Mouse (Mus musculus) heart, embryonic 11.5 days (tissue): ENCODE results near the gene Prss40. TPM values are rescaled to one million over a fixed set of nuclear protein-coding genes. Genes with fewer than 3 reads are reported as not detected.
A peak's percentile ranks its signal among the peaks of the same experiment; 100 is the strongest.
"Not testable (repeated sequence)": the region's sequence is repeated elsewhere in the genome, so short reads cannot be mapped to it uniquely, and the experiment has no call there.

Experiments used
- ATAC-seq: fragments of 200-750 bp; cut with Nextera tagmentation; replicated peaks from 2 replicates; pipeline ENCODE4 v1.8.0; 2017; ENCODE audit warnings: moderate library complexity; ENCODE audit not compliant: insufficient number of reproducible peaks, low FRiP score, low TSS enrichment
- H3K27ac ChIP-seq: fragments of 300-500 bp; sonication (generic); 2 replicates; pipeline ENCODE4 v1.5.1; 2014; ENCODE audit warnings: mild to moderate bottlenecking, low read depth, low read length
- H3K27me3 ChIP-seq: fragments of 300-500 bp; sonication (generic); 2 replicates; pipeline ENCODE4 v1.6.1; 2014; ENCODE audit warnings: mild to moderate bottlenecking, low read length, mixed read lengths; ENCODE audit not compliant: control insufficient read depth, insufficient read depth
- H3K36me3 ChIP-seq: fragments of 300-500 bp; sonication (generic); 2 replicates; pipeline ENCODE4 v1.6.1; 2014; ENCODE audit warnings: mild to moderate bottlenecking, low read length, moderate library complexity, mixed read lengths; ENCODE audit not compliant: control insufficient read depth, insufficient read depth
- H3K4me1 ChIP-seq: fragments of 300-500 bp; sonication (generic); 2 replicates; pipeline ENCODE4 v1.6.1; 2014; ENCODE audit warnings: low read length; ENCODE audit not compliant: control insufficient read depth, insufficient read depth
- H3K4me2 ChIP-seq: fragments of 300-500 bp; sonication (generic); 2 replicates; pipeline ENCODE4 v1.6.1; 2014; ENCODE audit warnings: mild to moderate bottlenecking, moderate library complexity
- H3K4me3 ChIP-seq: fragments of 300-500 bp; sonication (generic); 2 replicates; pipeline ENCODE4 v1.5.1; 2014; ENCODE audit warnings: low read depth, low read length
- H3K9ac ChIP-seq: fragments of 300-500 bp; sonication (generic); 2 replicates; pipeline ENCODE4 v1.6.1; 2014; ENCODE audit warnings: mild to moderate bottlenecking, low read depth, low read length, moderate library complexity
- H3K9me3 ChIP-seq: fragments of 300-500 bp; sonication (generic); replicated peaks from 2 replicates; pipeline ENCODE4 v1.6.1; 2016; ENCODE audit warnings: low read length; ENCODE audit not compliant: control insufficient read depth
- WGBS: fragments of 180-500 bp; shearing (Covaris S2); extraction: QIAGEN DNeasy Blood & Tissue Kit; methylation state at CpG from one replicate; pipeline ENCODE4 v1.1.7; 2014; ENCODE audit not compliant: insufficient replicate concordance; 5-methylcytosine and 5-hydroxymethylcytosine counted together
- polyA plus RNA-seq: library from polyadenylated mRNA; unstranded; fragments of >200 nt; fragmentation: Nextera tagmentation; extraction: Ambion mirVana; gene quantifications from 2 replicates; pipeline ENCODE4 v1.2.1, GENCODE M21; 2014

The Prss40 gene
- polyA plus RNA-seq, 1 experiment from 2014 or later = not detected

- 32% methylated on average over 6 of the region's 6 CpGs for WGBS
- Histone ChIP-seq H3K27me3 (no peaks in the 10 kb centered on the region), H3K36me3 (no peaks in the 10 kb centered on the region), H3K27ac (no peak overlapping the region), H3K4me2 (0 out of 2 replicates have a peak overlapping the region, but pooled peaks have one; percentile 2), H3K4me3 (no peak overlapping the region), H3K9me3 (no peaks in the 10 kb centered on the region), H3K4me1 (peaks cover 6% of the 10 kb centered on the region), H3K9ac (no peak overlapping the region)
- ATAC-seq = no peak
These were observed 38.4 kb downstream of the Prss40 start for GRCm38 (mm10) chr1:34522205-34522849.

DNA sequence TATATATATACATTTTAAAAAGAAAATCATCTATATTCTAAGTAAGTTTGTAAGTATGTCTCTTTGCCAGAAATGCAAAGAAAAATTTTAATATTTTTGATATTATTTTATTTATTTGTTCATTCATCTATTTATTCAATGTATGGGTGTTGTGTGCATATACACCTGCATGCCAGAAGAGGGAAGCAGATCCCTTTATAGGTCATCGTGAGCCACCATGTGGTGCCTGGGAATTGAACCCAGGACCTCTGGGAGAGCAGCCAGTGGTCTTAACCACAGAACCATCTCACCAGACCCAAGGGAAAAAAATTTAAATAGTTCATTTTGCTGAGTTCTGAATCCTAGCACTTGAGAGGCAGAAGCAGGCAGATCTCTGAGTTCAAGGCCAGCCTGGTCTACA, 42.5 kb downstream of the Prss40 start:
- Histone ChIP-seq H3K4me1 (peaks cover 6% of the 10 kb centered on the region), H3K27me3 (no peaks in the 10 kb centered on the region), H3K4me3 (no peak overlapping the region), H3K27ac (no peak overlapping the region), H3K36me3 (no peaks in the 10 kb centered on the region), H3K4me2 (no peak overlapping the region), H3K9me3 (no peaks in the 10 kb centered on the region), H3K9ac (no peak overlapping the region)
- WGBS = 64% methylated on average over 1 of the region's 1 CpGs
- no peak for ATAC-seq

GRCm38 (mm10) chr1:34517797-34518196, 42.9 kb downstream of the Prss40 start:
- not testable (repeated sequence) for H3K27me3 ChIP-seq, H3K9me3 ChIP-seq, H3K4me1 ChIP-seq, ATAC-seq, H3K4me3 ChIP-seq, H3K9ac ChIP-seq, H3K27ac ChIP-seq, H3K36me3 ChIP-seq, H3K4me2 ChIP-seq
- 40% methylated on average over 1 of the region's 1 CpGs for WGBS

- H3K4me1 ChIP-seq, H3K36me3 ChIP-seq, H3K4me3 ChIP-seq, H3K9me3 ChIP-seq, H3K27me3 ChIP-seq, H3K9ac ChIP-seq, ATAC-seq, H3K4me2 ChIP-seq, H3K27ac ChIP-seq: not testable (repeated sequence)
- 27% methylated on average over 6 of the region's 6 CpGs for WGBS
These were observed 43.4 kb downstream of the Prss40 start for GRCm38 (mm10) chr1:34517297-34517696.

GRCm38 (mm10) chr1:34516595-34516994, 44.1 kb downstream of the Prss40 start:
- no peak for ATAC-seq
- Histone ChIP-seq H3K4me1 (no peaks in the 10 kb centered on the region), H3K27me3 (no peaks in the 10 kb centered on the region), H3K4me3 (no peak overlapping the region), H3K36me3 (no peaks in the 10 kb centered on the region), H3K9ac (no peak overlapping the region), H3K4me2 (no peak overlapping the region; the same call in 1 of the 2 replicates), H3K9me3 (no peaks in the 10 kb centered on the region), H3K27ac (no peak overlapping the region)
- WGBS = 24% methylated on average over 5 of the region's 5 CpGs

GRCm38 (mm10) chr1:34513068-34513467, 47.7 kb downstream of the Prss40 start:
- no peaks in the 10 kb centered on the region for H3K4me1 ChIP-seq
- no peak overlapping the region for H3K9ac ChIP-seq
- H3K4me3 ChIP-seq = no peak overlapping the region
- H3K27ac ChIP-seq = no peak overlapping the region
- H3K36me3 ChIP-seq = no peaks in the 10 kb centered on the region
- H3K4me2 ChIP-seq = no peak overlapping the region
- no peaks in the 10 kb centered on the region for H3K27me3 ChIP-seq
- no peaks in the 10 kb centered on the region for H3K9me3 ChIP-seq
- no peak for ATAC-seq
- WGBS = 73% methylated on average over 4 of the region's 4 CpGs

DNA sequence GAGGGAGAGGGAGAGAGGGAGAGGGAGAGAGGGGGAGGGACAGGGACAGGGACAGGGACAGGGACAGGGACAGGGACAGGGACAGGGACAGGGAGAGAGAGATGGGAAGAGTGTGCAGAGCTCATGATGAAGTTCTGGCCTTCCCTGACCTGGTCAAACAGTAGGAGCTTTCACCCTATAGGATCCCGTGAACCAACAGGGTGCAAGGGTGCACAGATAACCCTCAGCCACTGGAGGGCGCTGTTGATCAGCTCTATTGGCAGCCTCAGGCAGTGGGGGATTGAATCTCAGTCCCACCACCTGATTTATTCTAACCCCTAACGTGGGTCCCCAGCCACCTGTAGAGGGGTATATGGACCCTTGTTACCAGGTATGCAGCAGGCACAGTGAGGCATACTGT, 49.7 kb downstream of the Prss40 start:
- no peak overlapping the region for H3K27ac ChIP-seq
- WGBS = 11% methylated on average over 3 of the region's 3 CpGs
- H3K9ac ChIP-seq = no peak overlapping the region
- H3K9me3 ChIP-seq = no peaks in the 10 kb centered on the region
- H3K4me1 ChIP-seq = no peaks in the 10 kb centered on the region
- peak; percentile 55 for ATAC-seq
- no peaks in the 10 kb centered on the region for H3K27me3 ChIP-seq
- no peaks in the 10 kb centered on the region for H3K36me3 ChIP-seq
- H3K4me3 ChIP-seq = no peak overlapping the region
- H3K4me2 ChIP-seq = no peak overlapping the region

GRCm38 (mm10) chr1:34510575-34510981, 50.2 kb downstream of the Prss40 start:
- 4% methylated on average over 7 of the region's 7 CpGs for WGBS
- Histone ChIP-seq H3K9ac (no peak overlapping the region), H3K4me1 (no peaks in the 10 kb centered on the region), H3K27me3 (no peaks in the 10 kb centered on the region), H3K4me3 (0 out of 2 replicates have a peak overlapping the region, but pooled peaks have one; percentile 8), H3K9me3 (no peaks in the 10 kb centered on the region), H3K4me2 (peak overlapping the region; percentile 49), H3K36me3 (no peaks in the 10 kb centered on the region), H3K27ac (no peak overlapping the region)
- no peak; the same call in 1 of the 2 replicates for ATAC-seq

- Histone ChIP-seq H3K36me3 (no peaks in the 10 kb centered on the region), H3K4me2 (no peak overlapping the region), H3K4me1 (no peaks in the 10 kb centered on the region), H3K27me3 (no peaks in the 10 kb centered on the region), H3K9ac (no peak overlapping the region), H3K27ac (no peak overlapping the region), H3K9me3 (no peaks in the 10 kb centered on the region), H3K4me3 (no peak overlapping the region)
- ATAC-seq = no peak
- WGBS = 82% methylated on average over 3 of the region's 3 CpGs
These were observed 52.8 kb downstream of the Prss40 start for GRCm38 (mm10) chr1:34507986-34508385.
